Mouse (Mus musculus) brain, embryonic 14.5 days (tissue): ENCODE data around the gene Tro.

Experiments used
- CTCF ChIP-seq: fragments of 200-500 bp; IDR thresholded peaks from 2 replicates; pipeline ENCODE4 v1.5.1; 2012; ENCODE audit warnings: inconsistent platforms, mild to moderate bottlenecking, moderate library complexity, borderline replicate concordance; ENCODE audit not compliant: insufficient read depth, insufficient read length; ENCODE audit errors: extremely low read depth
- POLR2A ChIP-seq: fragments of 200-500 bp; IDR thresholded peaks from 2 replicates; pipeline ENCODE4 v1.6.1; 2012; ENCODE audit warnings: mild to moderate bottlenecking, inconsistent platforms, borderline replicate concordance; ENCODE audit not compliant: poor library complexity, insufficient read depth, insufficient read length, severe bottlenecking; ENCODE audit errors: extremely low read depth

DNA sequence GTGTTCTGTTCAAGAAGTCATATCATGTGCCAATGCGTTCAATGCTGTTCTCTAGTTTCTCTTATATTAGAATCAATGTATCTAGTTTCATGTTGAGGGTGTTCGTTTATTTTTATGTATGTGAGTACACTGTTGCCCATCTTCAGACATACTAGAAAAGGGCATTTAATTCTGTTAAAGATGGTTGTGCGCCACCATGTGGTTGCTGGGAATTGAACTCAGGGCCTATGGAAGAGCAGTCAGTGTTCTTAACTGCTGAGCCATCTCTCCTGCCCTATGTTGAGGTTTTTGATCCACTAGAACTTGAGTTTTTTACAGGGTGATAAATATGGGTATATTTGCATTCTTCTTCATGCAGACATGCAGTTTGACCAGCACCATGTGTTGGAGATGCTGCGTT lies 5.4 kb upstream of the Tro start:
- TF ChIP-seq POLR2A = no peak
- peak; percentile 16; the same call in 1 of the 2 replicates for TF ChIP-seq CTCF
